Mouse (Mus musculus) kidney, embryonic 14.5 days (tissue): ENCODE measurements around the gene Cep112. TPM values are rescaled to one million over a fixed set of nuclear protein-coding genes. Genes with fewer than 3 reads are reported as not detected.

Source experiments
- ATAC-seq: fragments of 200-750 bp; cut with Nextera tagmentation; 2 replicates; pipeline ENCODE4 v1.8.0; 2017; ENCODE audit warnings: moderate number of reproducible peaks, mild to moderate bottlenecking, moderate TSS enrichment, moderate library complexity; ENCODE audit not compliant: low FRiP score, low TSS enrichment
- H3K27ac ChIP-seq: fragments of 300-500 bp; sonication (generic); 2 replicates; pipeline ENCODE4 v1.5.1; 2014; ENCODE audit warnings: low read depth, mild to moderate bottlenecking, low read length, moderate library complexity, mixed read lengths
- H3K27me3 ChIP-seq: fragments of 300-500 bp; sonication (generic); 2 replicates; pipeline ENCODE4 v1.6.1; 2014; ENCODE audit warnings: mild to moderate bottlenecking, low read length; ENCODE audit not compliant: control insufficient read depth, insufficient read depth
- H3K36me3 ChIP-seq: fragments of 300-500 bp; sonication (generic); 2 replicates; pipeline ENCODE4 v1.6.1; 2014; ENCODE audit warnings: low read length, mixed read lengths; ENCODE audit not compliant: control insufficient read depth, insufficient read depth
- H3K4me1 ChIP-seq: fragments of 300-500 bp; sonication (generic); 2 replicates; pipeline ENCODE4 v1.6.1; 2014; ENCODE audit warnings: low read length, mixed read lengths; ENCODE audit not compliant: control insufficient read depth, insufficient read depth
- H3K4me2 ChIP-seq: fragments of 300-500 bp; sonication (generic); replicated peaks from 2 replicates; pipeline ENCODE4 v1.6.1; 2014; ENCODE audit warnings: low read depth, mild to moderate bottlenecking, low read length
- H3K4me3 ChIP-seq: fragments of 300-500 bp; sonication (generic); 2 replicates; pipeline ENCODE4 v1.5.1; 2014; ENCODE audit warnings: mild to moderate bottlenecking, low read length
- H3K9ac ChIP-seq: fragments of 300-500 bp; sonication (generic); 2 replicates; pipeline ENCODE4 v1.6.1; 2014; ENCODE audit warnings: low read depth, mild to moderate bottlenecking, low read length, moderate library complexity
- H3K9me3 ChIP-seq: fragments of 300-500 bp; sonication (generic); 2 replicates; pipeline ENCODE4 v1.6.1; 2016; ENCODE audit warnings: low read length; ENCODE audit not compliant: control insufficient read depth
- WGBS: fragments of 180-500 bp; shearing (Covaris S2); extraction: QIAGEN DNeasy Blood & Tissue Kit; methylation state at CpG from one replicate; pipeline ENCODE4 v1.1.7; 2014; 5-methylcytosine and 5-hydroxymethylcytosine counted together
- polyA plus RNA-seq: library from polyadenylated mRNA; unstranded; fragments of >200 nt; fragmentation: Nextera tagmentation; extraction: Ambion mirVana; gene quantifications from 2 replicates; pipeline ENCODE4 v1.2.1, GENCODE M21; 2014

Cep112 gene
- polyA plus RNA-seq, 1 experiment from 2014 or later = 16.3 TPM

GRCm38 (mm10) chr11:108552997-108553622 lies 128.1 kb downstream of the Cep112 start:
- no peaks in the 10 kb centered on the region for H3K9me3 ChIP-seq
- H3K4me3 ChIP-seq = no peak overlapping the region
- H3K27ac ChIP-seq = no peak overlapping the region
- ATAC-seq = no peak
- no peaks in the 10 kb centered on the region for H3K4me1 ChIP-seq
- WGBS = 21% methylated on average over 4 of the region's 4 CpGs
- no peaks in the 10 kb centered on the region for H3K36me3 ChIP-seq
- no peak overlapping the region for H3K9ac ChIP-seq
- H3K27me3 ChIP-seq = no peaks in the 10 kb centered on the region
- H3K4me2 ChIP-seq = no peak overlapping the region

- H3K4me3 ChIP-seq = no peak overlapping the region
- ATAC-seq = no peak
- 82% methylated on average over 1 of the region's 1 CpGs for WGBS
- no peaks in the 10 kb centered on the region for H3K4me1 ChIP-seq
- H3K9me3 ChIP-seq = no peaks in the 10 kb centered on the region
- no peaks in the 10 kb centered on the region for H3K27me3 ChIP-seq
- H3K27ac ChIP-seq = no peak overlapping the region
- no peak overlapping the region for H3K9ac ChIP-seq
- no peak overlapping the region for H3K4me2 ChIP-seq
- no peaks in the 10 kb centered on the region for H3K36me3 ChIP-seq
Observed at GRCm38 (mm10) chr11:108553881-108554280, 128.9 kb downstream of the Cep112 start.

GRCm38 (mm10) chr11:108558544-108558943 lies 133.6 kb downstream of the Cep112 start:
- no peak for ATAC-seq
- no peaks in the 10 kb centered on the region for H3K36me3 ChIP-seq
- H3K9ac ChIP-seq = no peak overlapping the region
- no peaks in the 10 kb centered on the region for H3K4me1 ChIP-seq
- 83% methylated on average over 4 of the region's 4 CpGs for WGBS
- H3K4me3 ChIP-seq = no peak overlapping the region
- no peaks in the 10 kb centered on the region for H3K27me3 ChIP-seq
- no peak overlapping the region for H3K27ac ChIP-seq
- H3K9me3 ChIP-seq = no peaks in the 10 kb centered on the region
- no peak overlapping the region for H3K4me2 ChIP-seq

GRCm38 (mm10) chr11:108559506-108559905 lies 134.5 kb downstream of the Cep112 start:
- Histone ChIP-seq H3K36me3 (no peaks in the 10 kb centered on the region), H3K4me2 (no peak overlapping the region), H3K4me1 (no peaks in the 10 kb centered on the region), H3K27me3 (no peaks in the 10 kb centered on the region), H3K9ac (no peak overlapping the region), H3K4me3 (no peak overlapping the region), H3K27ac (no peak overlapping the region), H3K9me3 (no peaks in the 10 kb centered on the region)
- no peak for ATAC-seq

- Histone ChIP-seq H3K4me3 (no peak overlapping the region), H3K9me3 (no peaks in the 10 kb centered on the region), H3K4me1 (no peaks in the 10 kb centered on the region), H3K27me3 (no peaks in the 10 kb centered on the region), H3K4me2 (no peak overlapping the region), H3K9ac (no peak overlapping the region), H3K27ac (no peak overlapping the region), H3K36me3 (no peaks in the 10 kb centered on the region)
- ATAC-seq = no peak
- WGBS = 32% methylated on average over 5 of the region's 5 CpGs
Observed at GRCm38 (mm10) chr11:108562076-108562475, 137.1 kb downstream of the Cep112 start.

GRCm38 (mm10) chr11:108586551-108587184 lies 161.7 kb downstream of the Cep112 start:
- Histone ChIP-seq H3K4me3 (no peak overlapping the region), H3K27me3 (no peaks in the 10 kb centered on the region), H3K9ac (no peak overlapping the region), H3K27ac (no peak overlapping the region), H3K9me3 (no peaks in the 10 kb centered on the region), H3K4me2 (no peak overlapping the region), H3K4me1 (no peaks in the 10 kb centered on the region), H3K36me3 (no peaks in the 10 kb centered on the region)
- 27% methylated on average over 7 of the region's 7 CpGs for WGBS
- peak; percentile 87 for ATAC-seq

GRCm38 (mm10) chr11:108593207-108593958 lies 168.4 kb downstream of the Cep112 start:
- Histone ChIP-seq H3K4me1 (no peaks in the 10 kb centered on the region), H3K27ac (no peak overlapping the region), H3K27me3 (no peaks in the 10 kb centered on the region), H3K9ac (no peak overlapping the region), H3K4me2 (no peak overlapping the region), H3K9me3 (no peaks in the 10 kb centered on the region), H3K36me3 (no peaks in the 10 kb centered on the region), H3K4me3 (no peak overlapping the region)
- WGBS = 78% methylated on average over 5 of the region's 5 CpGs
- no peak for ATAC-seq

GRCm38 (mm10) chr11:108593959-108594579 lies 169.1 kb downstream of the Cep112 start:
- Histone ChIP-seq H3K9ac (no peak overlapping the region), H3K4me3 (no peak overlapping the region), H3K36me3 (no peaks in the 10 kb centered on the region), H3K4me1 (no peaks in the 10 kb centered on the region), H3K27ac (no peak overlapping the region), H3K9me3 (no peaks in the 10 kb centered on the region), H3K4me2 (no peak overlapping the region), H3K27me3 (no peaks in the 10 kb centered on the region)
- no peak for ATAC-seq
- WGBS = 76% methylated on average over 2 of the region's 2 CpGs

- H3K27ac ChIP-seq = no peak overlapping the region
- H3K4me3 ChIP-seq = no peak overlapping the region
- H3K4me2 ChIP-seq = no peak overlapping the region
- H3K36me3 ChIP-seq = no peaks in the 10 kb centered on the region
- no peak overlapping the region for H3K9ac ChIP-seq
- no peaks in the 10 kb centered on the region for H3K9me3 ChIP-seq
- 81% methylated on average over 3 of the region's 3 CpGs for WGBS
- no peaks in the 10 kb centered on the region for H3K4me1 ChIP-seq
- no peak for ATAC-seq
- H3K27me3 ChIP-seq = no peaks in the 10 kb centered on the region
Observed at GRCm38 (mm10) chr11:108605301-108605700, 180.3 kb downstream of the Cep112 start.
